Mouse (Mus musculus) right cerebral cortex, postnatal 14 days (tissue): ENCODE results near the gene Polr3g.
"Not testable (repeated sequence)": the region's sequence is repeated elsewhere in the genome, so short reads cannot be mapped to it uniquely, and the experiment has no call there.

ENCODE experiments used
- DNase-seq: peaks from one replicate; pipeline ENCODE4 v3.0.0; 2022

Gene Polr3g

GRCm38 (mm10) chr13:81628631-81629190 is 82.1 kb downstream of the Polr3g start:
- DNase-seq: no peak

GRCm38 (mm10) chr13:81627861-81628260 is 83.0 kb downstream of the Polr3g start:
- DNase-seq: not testable (repeated sequence)
